Mouse (Mus musculus) T-helper 1 cell (primary cell): Measurements from ENCODE around the gene Gm43191.

Source experiments
- in situ Hi-C: fragments of 300-600 bp; cut with MboI, MseI; formaldehyde crosslinking; loops from one replicate; pipeline ENCODE4 v1.15.1; 2025; ENCODE audit warnings: high pct_unique_total_duplicates

Gm43191 gene

GRCm38 (mm10) chr3:116681160-116681559 is at the start of gene Gm43191:
Gm43191 (minus strand) TSS chr3:116681260.
- in situ Hi-C loops, result no loop called here

DNA sequence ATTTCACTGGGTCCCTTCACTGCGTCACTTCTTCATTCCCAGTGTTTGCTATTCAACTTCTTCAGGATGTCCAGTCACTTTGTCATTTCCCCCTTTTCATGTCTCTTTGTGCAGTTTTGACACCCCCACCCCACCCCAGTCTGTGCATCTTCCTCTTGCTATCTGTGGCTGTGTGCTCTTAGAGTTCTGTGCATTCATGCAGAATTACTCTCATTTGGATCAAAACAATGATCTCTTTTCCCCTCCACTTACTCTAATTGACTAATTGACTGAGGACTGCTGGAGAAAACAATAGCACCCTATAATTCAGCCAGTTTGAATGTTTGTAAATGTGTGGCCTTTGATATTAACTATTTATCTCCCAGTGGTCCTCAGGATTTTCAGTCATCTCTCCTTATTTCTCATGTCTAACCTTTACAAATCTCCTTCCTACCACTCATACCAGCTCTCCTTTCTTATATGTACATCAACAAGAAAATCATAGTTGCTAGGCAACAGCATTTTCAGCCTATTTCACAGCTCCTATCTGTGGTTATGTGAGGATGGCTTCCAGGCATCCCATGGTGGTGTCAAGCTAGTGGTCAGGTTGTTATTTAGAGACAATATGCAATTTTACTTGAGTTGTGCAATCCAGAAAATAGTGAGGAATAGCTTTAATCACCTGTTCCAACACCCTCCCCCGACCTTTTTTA is 48.6 kb upstream of the Gm43191 start:
- in situ Hi-C loops, result no loop called here

DNA sequence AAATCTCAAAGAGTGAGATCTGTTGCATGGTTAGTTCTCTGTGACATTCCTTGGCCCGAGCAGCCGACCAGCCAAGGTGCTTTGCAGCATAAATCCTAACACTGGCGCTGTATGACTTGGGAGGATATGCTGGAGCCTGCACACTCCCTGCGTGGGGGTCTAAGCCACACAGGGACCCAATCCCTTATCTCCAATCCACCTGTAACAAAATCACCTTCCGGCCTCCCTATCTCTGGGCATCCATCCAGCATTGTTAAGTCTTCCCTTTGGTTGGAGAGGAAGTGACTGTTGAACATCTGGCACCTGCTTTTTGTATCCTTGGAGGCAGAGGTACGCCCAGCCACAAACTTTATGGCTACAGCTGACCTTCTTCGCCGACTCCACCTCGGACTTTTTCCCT is 45.7 kb upstream of the Gm43191 start:
- in situ Hi-C loops, result no loop called here

- in situ Hi-C loops, result no loop called here
These were observed 42.7 kb upstream of the Gm43191 start for GRCm38 (mm10) chr3:116723496-116724481.

GRCm38 (mm10) chr3:116722980-116723379 is 41.9 kb upstream of the Gm43191 start:
- in situ Hi-C loops, result no loop called here

- in situ Hi-C loops, result no loop called here
These were observed 37.9 kb upstream of the Gm43191 start for GRCm38 (mm10) chr3:116718951-116719350.

- in situ Hi-C loops, result loop anchor here (5.0 kb wide), 1 partner anchor 51 kb away; the partner anchor contains the start of gene Mfsd14a
These were observed 32.0 kb upstream of the Gm43191 start for GRCm38 (mm10) chr3:116713031-116713430.

DNA sequence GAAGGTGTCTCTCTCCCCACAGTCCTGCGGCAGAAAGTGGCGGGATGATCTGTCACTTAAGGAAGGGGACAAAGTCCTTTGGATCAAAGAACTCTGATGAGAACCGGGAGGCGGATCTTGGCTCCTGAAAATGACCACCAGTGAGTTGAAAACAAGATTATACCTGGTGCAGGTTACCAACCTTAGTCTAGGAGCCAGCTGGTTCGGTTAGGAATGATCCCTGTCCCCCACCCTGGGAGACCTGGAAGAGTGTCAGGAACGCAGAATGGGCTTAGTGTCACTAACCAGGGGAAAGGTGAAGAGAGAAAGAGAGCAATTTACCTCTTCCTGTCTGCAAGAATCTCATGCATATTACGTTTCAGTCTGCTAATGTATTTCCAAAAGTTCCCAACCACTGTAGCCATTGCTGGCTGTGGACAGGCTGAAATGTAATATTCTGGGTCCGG is 31.4 kb upstream of the Gm43191 start, which contains the start of gene Slc35a3:
Gene Slc35a3 (minus strand): TSS at position 396 of the 446 bp plus-strand sequence.
- in situ Hi-C loops, result loop anchor here (5.0 kb wide), 1 partner anchor 50 kb away; the partner anchor contains the start of gene Mfsd14a

GRCm38 (mm10) chr3:116711624-116712435 is 30.8 kb upstream of the Gm43191 start:
- in situ Hi-C loops, result loop anchor here (5.0 kb wide), 1 partner anchor 50 kb away; the partner anchor contains the start of gene Mfsd14a

DNA sequence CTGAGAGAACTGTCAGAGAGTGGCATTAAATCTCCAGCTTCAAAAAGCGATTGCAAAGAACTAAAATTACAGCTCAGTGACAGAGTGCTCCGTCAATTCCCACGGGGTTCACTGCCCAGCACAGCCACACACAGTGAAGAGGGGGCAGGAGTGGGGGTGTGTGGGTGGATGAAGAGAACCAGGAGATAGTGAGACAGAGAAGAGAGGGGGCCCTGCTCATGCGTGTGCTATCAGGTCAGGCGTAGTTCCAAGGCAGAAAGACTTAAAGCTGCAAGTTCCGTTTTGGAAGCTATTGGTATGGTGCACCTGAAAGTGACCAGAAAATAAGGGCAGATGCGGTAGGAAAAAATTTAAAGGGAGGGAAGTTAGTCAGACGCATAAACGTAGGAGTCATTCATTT is 29.9 kb upstream of the Gm43191 start:
- in situ Hi-C loops, result loop anchor here (5.0 kb wide), 1 partner anchor 49 kb away; the partner anchor contains the start of gene Mfsd14a

DNA sequence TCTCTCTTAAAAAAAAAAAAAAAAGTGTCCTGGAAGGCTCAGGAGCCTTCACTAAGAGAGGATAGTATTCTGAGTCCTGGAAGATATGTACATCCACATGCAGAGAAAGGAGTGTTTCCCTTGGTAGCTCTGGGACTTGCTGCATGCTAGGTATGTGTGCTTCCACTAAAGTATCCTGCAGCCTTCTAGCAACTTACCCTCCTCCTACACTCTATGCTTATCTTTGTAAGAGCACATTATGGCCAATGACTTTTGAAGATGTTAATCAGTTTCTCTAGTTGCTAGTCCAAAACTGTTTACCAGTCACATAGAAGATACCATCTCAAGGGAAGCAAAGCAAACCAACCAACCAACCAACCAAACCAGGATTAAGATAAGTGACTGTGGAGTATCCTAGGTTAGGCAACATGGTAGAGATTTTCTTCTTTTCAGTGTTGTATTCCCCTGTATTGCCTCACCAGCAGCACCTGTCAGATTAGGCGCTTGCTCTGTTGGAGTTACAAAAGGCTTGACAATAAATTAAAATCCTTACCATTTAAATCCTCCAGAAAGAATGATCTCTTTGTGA is 24.7 kb upstream of the Gm43191 start:
- in situ Hi-C loops, result no loop called here

- in situ Hi-C loops, result no loop called here
These were observed 22.8 kb upstream of the Gm43191 start for GRCm38 (mm10) chr3:116703835-116704234.

GRCm38 (mm10) chr3:116702647-116703272 is 21.7 kb upstream of the Gm43191 start:
- in situ Hi-C loops, result no loop called here

DNA sequence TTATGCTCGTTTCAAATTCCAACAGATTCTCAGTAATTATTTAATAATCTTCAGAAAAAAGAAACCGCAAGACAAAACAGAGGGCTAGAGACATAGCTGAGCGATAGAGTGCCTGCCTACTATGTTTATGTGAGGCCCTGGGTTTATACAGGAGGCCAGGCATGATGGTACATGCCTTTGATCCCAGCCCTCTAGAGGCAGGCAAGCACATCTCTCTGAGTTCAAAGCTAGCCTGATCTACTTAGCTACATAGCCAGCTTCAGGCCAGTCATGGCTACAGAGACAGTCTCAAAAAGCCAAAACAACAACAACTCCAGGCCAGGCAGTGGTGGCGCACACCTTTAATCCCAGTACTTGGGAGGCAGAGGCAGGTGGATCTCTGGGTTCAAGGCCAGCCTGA is 20.5 kb upstream of the Gm43191 start:
- in situ Hi-C loops, result no loop called here

DNA sequence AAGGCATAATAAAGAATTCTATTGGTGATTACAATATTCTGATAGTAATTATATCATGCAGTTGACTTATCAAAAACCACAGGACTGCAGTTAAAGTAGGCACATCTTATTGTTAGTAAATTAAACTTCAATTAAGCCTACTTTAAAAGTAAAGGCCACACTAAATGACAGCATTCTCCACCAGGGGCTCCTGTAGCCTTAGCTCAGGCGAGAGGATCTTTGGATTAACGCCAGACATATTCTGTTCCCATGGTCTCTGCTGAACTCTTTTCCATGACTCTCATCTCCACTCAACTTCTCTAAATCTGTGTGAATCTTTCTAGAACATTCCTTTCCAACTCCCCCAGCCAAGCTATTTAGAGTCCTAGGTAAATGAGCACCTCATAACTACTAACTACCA is 17.7 kb upstream of the Gm43191 start:
- in situ Hi-C loops, result no loop called here

GRCm38 (mm10) chr3:116695666-116695985 is 14.6 kb upstream of the Gm43191 start:
- in situ Hi-C loops, result no loop called here

- in situ Hi-C loops, result no loop called here
These were observed 14.1 kb upstream of the Gm43191 start for GRCm38 (mm10) chr3:116694955-116695665.

- in situ Hi-C loops, result no loop called here
These were observed 13.3 kb upstream of the Gm43191 start for GRCm38 (mm10) chr3:116694312-116694711.

GRCm38 (mm10) chr3:116664281-116664680 is 16.8 kb downstream of the Gm43191 start:
- in situ Hi-C loops, result loop anchor here (5.0 kb wide), 1 partner anchor 48 kb away; the partner anchor contains the start of gene Slc35a3

DNA sequence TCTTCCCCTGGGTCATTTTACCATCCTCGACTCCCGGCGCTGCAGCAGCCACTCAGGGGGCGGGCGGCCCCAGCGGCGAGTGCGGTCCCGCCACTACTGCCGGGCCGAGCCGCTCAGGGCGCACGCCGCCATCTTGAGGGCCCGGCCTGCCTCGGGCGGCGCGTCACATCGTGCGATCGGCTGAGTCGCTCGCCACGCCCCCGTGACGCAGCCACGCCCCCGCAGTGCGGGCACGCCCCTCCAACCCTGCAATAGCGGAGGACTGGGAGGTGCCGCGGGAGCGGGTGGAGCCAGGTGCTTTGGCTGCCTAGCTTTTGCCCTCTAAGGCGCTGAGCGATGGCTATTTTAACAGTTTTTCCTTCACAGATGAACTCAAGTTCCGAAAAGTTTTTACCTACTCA is 18.6 kb downstream of the Gm43191 start, which contains the start of gene Mfsd14a:
Gene Mfsd14a (minus strand): TSS at position 215 of the 401 bp plus-strand sequence.
- in situ Hi-C loops, result loop anchor here (5.0 kb wide), 1 partner anchor 50 kb away; the partner anchor contains the start of gene Slc35a3
